Mouse (Mus musculus): ENCODE measurements around the gene Igf1. TPM values are rescaled to one million over a fixed set of nuclear protein-coding genes. Genes with fewer than 3 reads are reported as not detected.

Gene Igf1
- total and polyA plus RNA-seq, 3 experiments: not detected

DNA sequence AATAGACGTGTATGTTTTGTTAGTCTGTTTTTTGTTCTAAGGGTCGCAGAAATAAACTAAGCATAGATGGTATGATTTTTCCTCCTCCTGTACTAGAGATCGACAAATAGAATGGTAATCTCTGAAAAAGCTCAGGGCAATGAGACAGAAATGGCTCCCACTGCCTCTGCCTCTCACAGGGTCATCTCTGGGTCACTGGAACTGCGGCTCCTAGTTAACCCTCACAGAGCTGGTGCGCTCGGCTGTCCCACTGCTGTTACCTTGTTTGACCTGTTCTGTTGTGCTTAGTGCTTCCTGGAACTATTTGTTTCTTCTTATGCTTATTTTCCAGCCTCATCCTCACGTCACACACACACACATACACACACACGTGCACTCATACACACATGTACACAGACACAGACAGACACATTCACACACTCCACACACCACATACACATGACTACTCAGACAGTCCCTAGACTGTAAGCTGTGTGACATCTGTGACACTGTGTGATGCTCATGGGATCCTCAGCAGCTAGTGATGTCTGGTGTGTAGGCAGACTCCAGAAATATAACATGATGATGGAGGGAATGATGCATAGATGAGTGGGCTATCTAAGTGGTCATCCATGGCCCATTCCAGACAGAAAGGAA is 13.0 kb upstream of the Igf1 start:
- H3K9ac ChIP-seq (ENCODE audit: control insufficient read depth, low read depth, low read length, poor library complexity, severe bottlenecking): no peak overlapping the region
- TF ChIP-seq ETS1 (IDR thresholded peaks at IDR 0.05; ENCODE audit: low read depth, low read length): no peak
- TF ChIP-seq CHD2 (IDR thresholded peaks at IDR 0.05; ENCODE audit: low read length): no peak
- no peak for TF ChIP-seq POLR2A (IDR thresholded peaks at IDR 0.05; ENCODE audit: control insufficient read depth in 1 of 2, insufficient read depth in 1 of 2, low read depth in 1 of 2, low read length in 2 of 2, poor library complexity in 1 of 2)
- TF ChIP-seq E2F4 (IDR thresholded peaks at IDR 0.05; ENCODE audit: borderline replicate concordance, low read depth, low read length): no peak
- no peak for TF ChIP-seq MYB (IDR thresholded peaks at IDR 0.05; ENCODE audit: low read depth, low read length)
- TF ChIP-seq MAZ (IDR thresholded peaks at IDR 0.05; ENCODE audit: low read depth, low read length): no peak
- no peak for TF ChIP-seq POLR2AphosphoS5 (IDR thresholded peaks at IDR 0.05; ENCODE audit: borderline replicate concordance, low read depth, low read length)
- no peak for TF ChIP-seq TBP (IDR thresholded peaks at IDR 0.05; ENCODE audit: low read depth, low read length)
- TF ChIP-seq POLR2AphosphoS2 (IDR thresholded peaks at IDR 0.05; ENCODE audit: low read length): no peak
- TF ChIP-seq NELFE (IDR thresholded peaks at IDR 0.05; ENCODE audit: low read depth, low read length): no peak
- TF ChIP-seq JUND (IDR thresholded peaks at IDR 0.05; ENCODE audit: low read depth, low read length): no peak
- no peak for TF ChIP-seq ZMIZ1 (IDR thresholded peaks at IDR 0.05; ENCODE audit: low read depth, low read length)
- no peak for TF ChIP-seq MAFK (IDR thresholded peaks at IDR 0.05; ENCODE audit: borderline replicate concordance, low read depth, low read length)
- TF ChIP-seq MEF2A (IDR thresholded peaks at IDR 0.05; ENCODE audit: extremely low read depth, insufficient replicate concordance, low read depth, low read length, poor library complexity, severe bottlenecking): no peak
- H3K79me2 ChIP-seq (ENCODE audit: control insufficient read depth, insufficient read depth, low read length, poor library complexity): no peaks in the 10 kb centered on the region
- H3K9me3 ChIP-seq (replicated peaks; ENCODE audit: insufficient read depth, low read length): no peaks in the 10 kb centered on the region
- no peaks in the 10 kb centered on the region for H3K4me1 ChIP-seq (ENCODE audit: control insufficient read depth in 1 of 2, insufficient read depth in 2 of 2, low read length in 2 of 2)
- H3K4me3 ChIP-seq (ENCODE audit: control insufficient read depth in 1 of 2, insufficient read depth in 1 of 2, low read depth in 2 of 2, low read length in 2 of 2): no peak overlapping the region
- no peak for DNase-seq (ENCODE audit: low read depth, low spot score)
- H3K27me3 ChIP-seq (ENCODE audit: control insufficient read depth in 1 of 2, insufficient read depth in 2 of 2, low read length in 2 of 2): no peaks in the 10 kb centered on the region
- H3K27ac ChIP-seq (ENCODE audit: control insufficient read depth, low read depth, low read length): no peak overlapping the region
- no peaks in the 10 kb centered on the region for H3K36me3 ChIP-seq (ENCODE audit: control insufficient read depth in 1 of 2, insufficient read depth in 2 of 2, low read length in 2 of 2)

DNA sequence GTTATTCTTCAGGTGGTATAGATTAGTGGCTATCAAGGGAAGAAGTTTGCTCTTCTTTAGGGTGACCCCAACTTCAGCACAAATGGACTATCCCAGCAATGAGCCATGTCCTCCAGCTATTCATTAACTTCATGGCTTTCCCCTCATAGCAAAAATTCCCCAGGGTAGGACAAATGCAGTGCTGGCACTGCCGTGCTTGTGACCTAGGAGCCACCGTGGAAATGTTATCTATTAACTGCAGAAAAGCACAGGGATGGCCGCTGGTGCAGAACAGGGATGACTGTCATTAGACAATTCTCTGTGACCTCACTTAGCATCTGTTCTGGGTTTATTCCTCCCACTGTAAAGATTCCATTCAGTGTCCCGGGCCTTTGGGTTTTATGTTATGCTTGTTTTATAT is 10.2 kb upstream of the Igf1 start:
- H3K79me2 ChIP-seq (ENCODE audit: control insufficient read depth, insufficient read depth, low read length, poor library complexity): no peaks in the 10 kb centered on the region
- H3K9me3 ChIP-seq (replicated peaks; ENCODE audit: insufficient read depth, low read length): no peaks in the 10 kb centered on the region
- H3K9ac ChIP-seq (ENCODE audit: control insufficient read depth, low read depth, low read length, poor library complexity, severe bottlenecking): no peak overlapping the region
- no peaks in the 10 kb centered on the region for H3K4me1 ChIP-seq (ENCODE audit: control insufficient read depth in 1 of 2, insufficient read depth in 2 of 2, low read length in 2 of 2)
- DNase-seq (ENCODE audit: low read depth, low spot score): no peak
- no peak for TF ChIP-seq HCFC1 (IDR thresholded peaks at IDR 0.05; ENCODE audit: low read depth, low read length)
- TF ChIP-seq USF1 (IDR thresholded peaks at IDR 0.05; ENCODE audit: low read depth, low read length): no peak
- no peak for TF ChIP-seq ELF1 (IDR thresholded peaks at IDR 0.05; ENCODE audit: low read depth, low read length)
- no peak for TF ChIP-seq MAFK (IDR thresholded peaks at IDR 0.05; ENCODE audit: borderline replicate concordance, low read depth, low read length)
- no peak for TF ChIP-seq GABPA (IDR thresholded peaks at IDR 0.05; ENCODE audit: low read depth, low read length)
- no peak for TF ChIP-seq NRF1 (IDR thresholded peaks at IDR 0.05; ENCODE audit: insufficient read depth, low read depth, low read length, poor library complexity, severe bottlenecking)
- no peak for TF ChIP-seq JUND (IDR thresholded peaks at IDR 0.05; ENCODE audit: low read depth, low read length)
- H3K27ac ChIP-seq (ENCODE audit: control insufficient read depth, low read depth, low read length): no peak overlapping the region
- no peaks in the 10 kb centered on the region for H3K27me3 ChIP-seq (ENCODE audit: control insufficient read depth in 1 of 2, insufficient read depth in 2 of 2, low read length in 2 of 2)
- no peaks in the 10 kb centered on the region for H3K36me3 ChIP-seq (ENCODE audit: control insufficient read depth in 1 of 2, insufficient read depth in 2 of 2, low read length in 2 of 2)
- no peak overlapping the region for H3K4me3 ChIP-seq (ENCODE audit: control insufficient read depth in 1 of 2, insufficient read depth in 1 of 2, low read depth in 2 of 2, low read length in 2 of 2)
